Mouse (Mus musculus) adrenal gland, postnatal 4 days (tissue): ENCODE data around the gene Lmntd1. TPM values are rescaled to one million over a fixed set of nuclear protein-coding genes. Genes with fewer than 3 reads are reported as not detected.

Source experiments
- total RNA-seq, 2 experiments: library from RNA; stranded (reverse); gene quantifications; 2 replicates each; pipeline ENCODE4 v1.2.3; 2021

Lmntd1 gene
- total RNA-seq, 2 experiments from 2014 or later = 2.9 to 3.9 TPM

Other genes starting within 250 kb of the Lmntd1 start
- gene Tuba3b, start 1.4 kb upstream of the Lmntd1 start, total RNA-seq = not detected
- gene Rassf8, start 132.4 kb upstream of the Lmntd1 start, total RNA-seq = 100 to 1,000 TPM; 131 to 139 TPM